Mouse (Mus musculus) adrenal gland, postnatal 4 days (tissue): ENCODE measurements around the gene Dcun1d3. TPM values are rescaled to one million over a fixed set of nuclear protein-coding genes. Genes with fewer than 3 reads are reported as not detected.

Experiments used
- DNase-seq, 2 experiments: peaks; one replicate each; pipeline ENCODE4 v3.0.0; 2021 to 2022; ENCODE audit warnings: low spot score in 2 of 2, mixed read lengths in 2 of 2
- total RNA-seq, 2 experiments: library from RNA; stranded (reverse); gene quantifications; 2 replicates each; pipeline ENCODE4 v1.2.3; 2021

The Dcun1d3 gene
- total RNA-seq, 2 experiments from 2014 or later, result 18.3 to 24.4 TPM

DNA sequence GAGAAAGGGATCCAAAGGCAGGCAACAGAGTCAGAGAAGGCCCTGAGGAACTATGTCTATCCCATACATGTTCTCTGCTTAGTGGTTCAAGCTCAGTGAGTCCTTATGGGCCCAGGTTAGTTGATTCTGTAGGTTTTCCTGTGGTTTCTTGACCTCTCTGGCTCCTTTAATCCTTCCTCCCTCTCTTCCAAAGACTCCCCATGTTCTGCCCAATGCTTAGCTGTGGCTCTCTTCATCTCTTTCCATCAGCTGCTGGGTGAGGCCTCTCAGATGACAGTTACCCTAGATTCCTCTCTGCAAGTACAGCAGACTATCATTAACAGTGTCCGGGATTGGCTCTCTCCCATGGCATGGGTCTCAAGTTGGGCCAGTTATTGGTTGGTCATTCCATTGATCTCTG, 60.7 kb downstream of the Dcun1d3 start:
- DNase-seq, result no peak

DNA sequence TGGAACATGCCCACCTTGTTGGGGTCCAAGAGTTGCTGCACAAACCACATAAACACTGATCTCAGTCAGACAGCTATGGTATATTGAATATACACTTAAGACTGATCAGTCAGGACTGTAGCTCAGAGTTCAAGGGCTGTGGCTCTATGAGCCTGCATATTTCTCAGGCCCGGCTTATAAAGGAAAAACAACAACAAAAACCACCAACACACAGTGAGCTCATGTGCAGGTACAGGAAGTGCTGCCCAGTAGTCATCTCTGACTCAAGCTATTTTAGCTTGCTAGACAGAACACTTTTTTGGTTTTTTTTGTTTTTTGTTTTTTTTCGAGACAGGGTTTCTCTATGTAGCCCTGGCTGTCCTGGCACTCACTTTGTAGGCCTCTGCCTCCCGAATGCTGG, 87.4 kb downstream of the Dcun1d3 start:
- no peak for DNase-seq

DNA sequence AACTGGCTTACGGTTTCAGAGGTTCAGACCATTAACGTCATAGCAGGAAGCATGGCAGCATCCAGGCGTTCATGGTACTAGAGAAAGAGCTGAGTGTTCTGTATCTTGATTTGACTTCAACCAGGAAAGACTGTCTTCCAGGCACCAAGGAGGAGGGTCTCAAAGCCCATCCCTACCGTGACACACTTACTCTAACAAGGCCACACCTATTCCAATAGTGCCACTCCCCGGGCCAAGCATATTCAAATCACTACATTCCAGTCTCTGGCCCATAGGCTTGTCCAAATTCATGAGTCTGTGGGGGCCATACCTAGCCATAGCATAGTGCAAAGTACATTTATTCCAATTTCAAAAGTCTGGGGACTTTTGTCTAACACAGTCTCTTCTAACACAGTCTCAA, 88.7 kb downstream of the Dcun1d3 start:
- DNase-seq, result no peak

Other genes with a start within 250 kb of the Dcun1d3 start
- gene Acsm4, start 206.3 kb downstream of the Dcun1d3 start, total RNA-seq, result not detected
- gene Thumpd1, start 175.5 kb downstream of the Dcun1d3 start, total RNA-seq, result 10 to 100 TPM; 42.3 to 47.5 TPM
- 10 to 100 TPM; 12.9 to 13.5 TPM for gene Acsm3, start 135.4 kb downstream of the Dcun1d3 start, total RNA-seq
- gene Rexo5, start 102.3 kb downstream of the Dcun1d3 start, total RNA-seq, result 10 to 100 TPM; 12.4 to 13.6 TPM
- gene Eri2, start 102.2 kb downstream of the Dcun1d3 start, total RNA-seq, result 10 to 100 TPM; 12.9 to 13.6 TPM
- 1 to 10 TPM; 3.3 to 4.5 TPM for gene Lyrm1, start 437 bp downstream of the Dcun1d3 start, total RNA-seq
- gene Dnah3, start 199.0 kb upstream of the Dcun1d3 start, total RNA-seq, result under 1 TPM in 1 of 2 experiments, not detected in 1; 0.03 TPM
- gene Tmem159, start 206.1 kb upstream of the Dcun1d3 start, total RNA-seq, result 100 to 1,000 TPM in 1 of 2 experiments, 10 to 100 TPM in 1; 94.4 to 118 TPM
- under 1 TPM in 1 of 2 experiments, not detected in 1; 0.22 TPM for gene Zp2, start 249.0 kb upstream of the Dcun1d3 start, total RNA-seq